Mouse (Mus musculus) MEL-GATA-1-ER (cell line): ENCODE results near the gene Aaas.

Experiments used
- DNase-seq: peaks from one replicate; pipeline ENCODE4 v3.0.0-alpha.2; 2012; ENCODE audit warnings: low read depth; ENCODE audit errors: extremely low read depth

The Aaas gene

DNA sequence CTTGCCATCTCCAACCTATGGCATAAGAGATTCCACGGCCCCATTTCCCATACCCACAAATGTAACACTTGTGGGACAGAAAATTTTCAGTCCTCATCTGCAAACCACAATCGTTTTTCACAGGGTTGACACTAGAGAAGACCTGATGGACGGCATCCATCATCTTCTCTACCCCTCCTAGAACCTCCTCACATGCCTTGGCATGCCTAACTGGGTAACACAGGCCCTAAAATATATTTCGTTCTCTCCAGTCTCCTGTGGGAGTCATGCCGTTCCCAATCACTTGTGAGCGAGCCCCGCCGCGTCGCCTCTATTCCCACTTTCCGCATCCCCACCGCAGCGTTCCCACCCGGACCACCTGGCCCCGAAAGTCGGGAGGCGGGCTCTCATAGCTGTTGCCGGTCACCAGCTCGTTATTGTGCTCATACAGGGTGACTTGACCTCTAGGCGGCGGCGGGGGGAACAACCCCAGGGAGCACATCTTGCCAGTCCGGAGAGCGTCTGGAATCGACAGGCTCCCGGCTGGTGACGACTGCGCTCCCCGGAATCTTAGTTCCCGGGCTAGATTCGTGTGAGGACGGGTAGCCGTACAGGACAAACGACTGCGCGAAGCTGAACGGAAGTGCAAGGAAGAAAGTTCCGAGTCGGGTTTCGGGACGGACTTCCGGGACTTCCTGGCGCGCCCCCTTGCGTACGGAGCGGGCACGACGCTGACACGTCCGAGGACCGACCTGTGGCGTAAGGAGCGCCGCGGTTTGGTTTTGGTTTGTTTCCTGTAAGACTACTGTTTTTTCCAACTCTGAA, at the start of gene Aaas:
Gene Aaas (minus strand): TSS at position 634 of the 804 bp plus-strand sequence.
- DNase-seq: peak; percentile 97

DNA sequence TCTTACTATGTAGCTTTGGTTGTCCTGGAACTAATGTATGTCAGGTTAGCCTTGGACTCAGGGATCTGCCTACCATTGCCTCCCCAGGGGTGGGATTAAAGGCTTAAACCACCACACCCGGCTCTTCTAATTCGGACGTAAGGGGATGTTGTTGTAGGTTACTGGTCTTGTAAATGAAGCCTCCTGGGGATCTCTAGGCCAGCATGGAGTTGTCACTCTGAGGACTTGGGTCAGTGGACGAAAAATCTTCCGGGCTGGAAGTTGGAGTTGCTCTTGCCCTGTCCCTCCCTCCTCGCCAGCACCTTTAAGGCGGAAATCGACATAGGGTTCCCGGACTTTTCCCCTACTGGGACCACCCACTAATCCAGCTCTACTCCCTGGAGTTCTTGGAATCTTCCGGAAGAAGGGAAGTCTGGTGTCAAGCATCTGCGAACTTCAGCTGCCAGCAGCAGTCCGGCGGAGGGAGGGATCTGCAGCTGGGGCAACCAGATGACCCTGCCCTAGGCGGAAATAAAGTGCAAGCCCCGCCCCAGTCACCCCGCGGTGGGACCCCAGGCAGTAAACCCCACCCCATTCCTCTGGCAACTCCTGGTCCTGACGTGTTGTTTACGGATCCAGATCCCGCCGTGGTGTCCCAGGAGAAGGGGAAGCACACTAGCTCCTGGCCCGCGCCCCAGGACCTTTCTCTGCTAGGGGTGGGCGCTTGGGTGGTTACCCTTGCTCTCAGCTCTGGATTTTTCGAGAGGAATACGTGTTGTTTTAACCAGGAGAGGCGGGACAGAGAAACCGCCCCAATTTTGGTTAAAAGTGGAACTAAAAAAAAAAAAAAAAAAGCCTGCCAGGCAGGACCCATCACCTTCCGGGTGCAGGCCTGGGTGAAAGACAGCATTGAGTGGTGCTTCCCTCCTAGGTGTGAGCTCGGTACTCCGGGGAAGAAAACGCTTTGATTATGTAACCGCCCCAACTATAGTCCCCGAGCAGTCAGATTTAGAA, 49.0 kb upstream of the Aaas start:
- peak; percentile 69 for DNase-seq

DNA sequence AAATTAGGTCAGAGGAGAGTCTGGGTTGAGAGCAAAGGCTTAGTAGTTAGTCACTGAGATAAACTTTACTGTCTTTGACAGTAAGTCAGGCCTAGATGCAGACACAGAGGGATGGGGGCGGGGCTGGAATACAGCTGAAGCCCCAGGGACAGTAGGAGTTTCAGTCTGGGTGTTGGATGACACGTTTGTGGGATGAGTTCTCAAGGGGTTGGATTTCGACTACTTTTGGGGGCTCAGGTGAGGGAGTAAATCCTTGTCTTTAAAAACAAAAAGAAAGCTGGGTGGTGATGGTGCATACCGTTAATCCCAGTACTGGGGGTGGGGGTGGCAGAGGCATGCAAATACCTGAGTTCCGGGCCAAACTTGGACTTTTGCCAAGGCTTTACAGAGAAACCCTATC, 48.1 kb upstream of the Aaas start:
- no peak for DNase-seq

DNA sequence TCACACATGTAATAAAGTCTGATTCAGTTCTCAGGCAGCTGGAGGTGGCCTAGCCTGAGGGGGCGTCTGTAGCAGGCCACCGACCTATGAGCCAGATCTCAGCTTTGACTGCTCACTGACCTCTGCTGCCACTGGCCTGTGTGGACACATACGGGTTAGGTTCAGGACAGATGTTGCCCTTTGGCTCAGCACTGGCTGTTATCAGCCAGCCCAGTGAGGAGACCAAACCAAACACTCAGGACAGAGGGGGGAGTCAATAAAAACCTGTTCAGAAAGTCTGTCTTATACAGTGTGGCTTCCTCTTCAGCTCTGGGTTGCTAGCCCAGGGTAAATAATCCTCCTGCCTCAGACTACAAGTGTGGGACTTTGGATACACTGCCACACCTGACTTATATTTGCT, 44.5 kb upstream of the Aaas start:
- DNase-seq: no peak

DNA sequence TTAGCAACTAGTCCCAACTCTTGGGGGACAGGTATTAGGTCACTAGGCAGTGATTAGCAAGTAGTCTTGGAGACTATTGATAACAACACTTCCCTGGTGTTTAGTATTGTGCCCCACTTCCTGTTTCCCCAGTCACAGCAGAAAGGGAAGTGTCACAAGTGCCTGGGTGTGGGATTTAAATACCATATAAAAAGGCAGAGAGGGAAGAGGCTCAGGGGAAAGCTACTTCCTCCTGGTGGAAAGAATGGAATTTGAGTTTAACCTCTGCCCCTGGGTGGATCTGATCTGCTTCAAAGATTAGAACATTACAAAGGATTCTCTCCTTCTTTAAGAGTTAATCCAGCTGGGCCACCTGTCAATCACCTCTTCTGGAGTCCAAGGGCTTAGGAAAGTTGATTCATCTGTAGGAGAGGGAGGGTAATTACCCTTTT, 43.0 kb upstream of the Aaas start:
- DNase-seq: peak; percentile 88

DNA sequence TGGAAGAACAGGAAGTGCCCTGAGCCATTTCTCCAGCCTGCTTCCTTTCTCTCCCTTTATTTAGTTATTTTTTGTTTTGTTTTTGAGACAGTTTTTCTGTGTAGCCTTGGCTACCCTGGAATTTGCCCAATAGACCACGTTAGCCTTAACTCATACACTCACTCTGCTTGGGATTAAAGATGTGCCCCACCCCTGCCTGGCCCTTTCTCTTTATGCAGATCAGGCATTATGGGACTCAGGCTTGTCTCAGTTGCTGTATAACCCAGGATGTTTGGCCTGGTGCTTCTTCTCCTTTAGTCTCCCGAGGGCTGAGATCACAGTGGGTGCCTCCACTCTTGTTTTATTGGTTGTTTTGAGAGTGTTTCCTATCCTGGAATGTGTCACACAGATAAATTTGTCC, 41.9 kb upstream of the Aaas start:
- DNase-seq: no peak

DNA sequence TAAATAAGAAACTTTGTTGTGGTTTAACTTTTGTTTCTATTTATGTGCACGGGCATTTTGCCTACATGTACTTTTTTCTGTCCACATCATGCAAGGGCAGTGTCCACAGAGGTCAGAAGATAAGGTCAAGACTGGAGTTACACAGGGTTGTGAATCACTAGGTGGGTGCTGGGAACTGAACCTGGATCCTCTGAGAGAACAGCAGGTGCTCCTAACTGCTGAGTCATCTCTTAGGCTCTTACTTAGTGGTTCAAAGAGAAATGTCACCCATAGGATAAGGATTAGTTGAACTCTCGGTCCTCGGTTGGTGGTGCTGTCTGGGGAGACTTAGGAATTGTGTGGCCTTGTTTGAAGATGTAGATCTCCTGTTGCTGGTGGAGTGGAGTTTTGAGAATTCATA, 38.4 kb upstream of the Aaas start:
- no peak for DNase-seq

DNA sequence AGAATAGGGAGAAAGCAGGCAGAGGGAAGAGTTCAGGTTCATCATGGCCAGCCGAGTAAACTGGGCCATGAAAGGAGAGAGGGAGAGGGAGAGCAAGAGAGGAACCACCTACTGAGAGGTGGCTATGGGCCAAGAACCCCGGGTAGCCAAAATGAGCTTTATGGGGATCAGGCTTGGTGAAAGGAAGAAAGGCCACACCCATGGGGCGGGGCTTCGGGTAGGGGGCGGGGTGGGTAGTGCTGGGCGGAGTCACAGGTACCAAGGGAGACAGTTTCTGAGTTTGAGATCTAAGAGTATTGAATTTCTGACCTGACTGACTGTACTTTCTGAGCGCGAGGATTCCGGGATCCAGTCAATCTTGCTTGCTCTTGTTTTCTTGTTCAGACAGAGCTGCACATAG, 36.1 kb upstream of the Aaas start:
- peak; percentile 68 for DNase-seq

DNA sequence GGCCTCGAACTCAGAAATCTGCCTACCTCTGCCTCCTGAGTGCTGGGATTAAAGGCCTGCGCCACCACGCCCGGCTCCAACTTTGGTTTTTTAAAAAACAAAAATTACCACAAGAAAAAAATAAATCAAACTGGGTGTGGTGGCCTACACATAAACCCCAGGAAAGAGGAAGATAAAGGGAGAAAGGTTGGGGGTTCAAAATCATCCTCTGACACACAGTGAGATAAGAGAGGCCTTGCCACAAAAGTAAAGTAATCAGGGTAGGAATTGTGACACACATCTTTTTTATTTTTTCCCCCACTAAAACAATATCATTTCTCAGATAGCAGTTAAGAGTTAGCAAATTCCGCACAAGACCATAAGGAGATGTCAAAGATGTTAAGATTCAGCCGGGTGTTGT, 33.1 kb upstream of the Aaas start:
- DNase-seq: no peak

DNA sequence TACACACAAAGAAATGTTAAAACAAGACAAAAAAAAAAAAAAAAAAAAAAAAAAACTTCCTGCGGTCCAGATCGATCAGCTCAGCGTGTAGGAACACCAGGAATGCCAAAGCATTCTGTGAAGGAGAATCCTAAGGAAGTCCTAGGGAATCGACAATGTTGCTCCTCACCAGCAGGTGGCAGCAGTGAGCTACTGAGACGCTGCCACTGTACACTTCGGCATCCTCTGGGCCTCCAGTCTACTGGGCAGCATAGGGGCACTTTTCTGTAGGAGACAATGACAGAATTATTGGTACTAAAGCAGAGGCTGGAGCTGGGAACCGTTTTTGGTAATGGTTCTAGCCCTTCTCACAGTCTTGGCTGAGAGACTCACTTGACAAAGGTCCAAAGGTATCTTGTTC, 31.0 kb upstream of the Aaas start:
- DNase-seq: no peak

DNA sequence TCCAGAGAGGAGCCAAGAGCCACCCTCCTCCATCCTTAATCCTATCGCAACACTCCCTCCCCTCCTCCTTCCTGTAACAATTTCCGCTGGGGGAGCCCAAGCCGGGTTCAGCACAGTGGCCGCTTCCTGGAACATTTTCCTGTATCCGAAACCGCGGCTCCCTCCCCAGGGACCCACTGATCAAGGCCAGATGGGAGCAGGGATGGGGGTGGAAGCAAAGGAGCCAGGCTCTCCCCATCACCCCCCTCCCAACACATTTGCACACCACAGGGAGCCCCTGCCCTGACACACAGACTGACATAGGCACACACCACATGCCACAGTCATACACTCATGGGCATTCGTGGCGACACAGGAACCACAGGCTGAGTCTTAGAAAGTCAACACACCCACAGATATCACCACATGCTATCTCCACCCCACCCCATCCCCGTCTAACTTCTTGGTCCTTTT, 27.3 kb upstream of the Aaas start:
- DNase-seq: no peak

DNA sequence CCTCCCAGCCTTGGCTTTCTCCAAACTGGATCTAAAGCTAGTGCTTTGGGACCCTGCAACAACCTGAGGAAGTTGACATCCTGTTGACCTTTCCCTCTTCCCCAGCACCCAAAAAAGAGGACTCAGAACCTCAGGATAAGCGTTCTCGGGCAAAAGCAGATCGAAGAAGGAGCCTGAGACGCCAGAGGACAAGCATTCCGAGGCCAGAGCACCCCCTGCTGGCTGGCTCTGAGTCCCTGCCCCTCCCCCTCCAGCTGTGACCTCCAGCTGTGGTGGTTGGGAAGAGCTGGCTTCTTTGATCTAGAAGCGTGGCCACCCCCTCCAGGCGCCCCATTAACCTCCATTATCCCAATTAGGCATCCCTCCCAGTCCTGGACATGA, 26.6 kb upstream of the Aaas start:
- DNase-seq: no peak

DNA sequence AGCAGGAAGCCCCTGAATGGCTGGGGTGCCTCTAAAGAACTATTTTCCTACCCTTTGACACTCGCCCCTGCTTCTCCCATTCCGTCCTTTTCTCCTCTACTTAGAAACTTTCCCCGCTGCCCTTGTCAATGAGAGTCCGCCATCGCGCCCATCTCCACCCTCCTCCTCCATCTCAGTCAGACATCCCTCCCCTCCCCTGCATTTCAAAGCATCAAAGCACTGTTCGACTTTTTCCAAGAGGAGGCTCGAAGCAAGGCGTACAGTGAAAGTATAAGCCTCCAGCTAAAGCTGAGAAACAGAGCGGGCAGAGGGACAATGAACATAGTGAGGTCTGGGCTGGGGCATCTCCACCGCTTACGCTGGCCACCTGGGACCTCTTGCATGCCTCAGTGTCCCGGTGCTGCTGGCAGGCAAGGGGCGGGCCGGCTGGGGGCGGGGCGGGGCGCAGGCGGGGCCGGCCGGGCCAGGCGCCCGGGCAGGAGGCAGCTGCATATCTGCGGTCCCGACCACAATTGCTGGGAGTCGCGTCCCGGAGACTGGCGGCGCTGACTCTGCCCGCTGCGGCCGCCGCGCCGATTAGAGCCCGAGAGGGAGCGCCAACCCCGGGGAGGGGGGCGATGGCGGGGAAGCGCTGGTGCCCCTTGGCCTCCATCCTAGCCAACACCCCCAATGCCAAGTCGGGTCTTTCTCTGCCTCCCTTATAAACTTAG, 26.0 kb upstream of the Aaas start:
- DNase-seq: no peak

DNA sequence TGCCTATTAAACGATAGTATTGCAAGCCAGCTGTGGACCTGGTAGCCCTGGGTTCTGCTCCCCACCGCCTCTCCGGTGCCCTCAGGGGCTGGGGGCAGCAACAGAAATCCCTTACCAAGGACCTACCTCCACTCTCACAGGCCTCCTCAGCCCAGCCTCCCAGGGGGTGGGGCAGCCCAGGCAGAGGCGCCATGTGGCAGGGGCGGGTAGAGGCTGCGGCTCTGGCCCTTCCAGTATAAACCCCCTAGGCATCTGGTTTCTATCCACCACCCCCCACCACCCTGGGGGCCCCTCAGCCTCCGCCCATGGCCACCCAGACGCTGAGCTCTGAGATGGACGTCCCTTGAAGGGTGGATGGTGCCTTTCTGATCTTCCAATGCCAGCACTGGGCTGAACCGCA, 20.2 kb upstream of the Aaas start:
- DNase-seq: no peak

DNA sequence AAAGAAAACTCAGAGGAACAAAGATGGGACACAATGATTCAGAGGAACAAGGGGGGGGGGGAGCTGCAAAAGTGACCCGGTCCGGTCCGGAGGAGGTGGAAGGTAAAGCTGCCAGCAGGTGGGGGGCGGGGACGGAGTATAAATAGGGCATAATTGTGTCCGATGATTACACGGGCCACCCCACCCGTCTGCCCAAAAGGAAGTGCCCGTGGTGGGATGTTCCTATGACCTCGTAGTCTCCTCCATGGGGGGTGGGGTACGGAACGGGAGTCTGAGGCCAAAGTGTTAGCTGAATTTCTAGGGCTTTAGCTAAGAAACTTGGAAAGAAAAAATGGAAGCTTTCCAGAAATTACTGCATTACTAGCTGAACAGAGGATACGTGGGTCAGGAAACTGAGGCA, 19.4 kb upstream of the Aaas start:
- no peak for DNase-seq

DNA sequence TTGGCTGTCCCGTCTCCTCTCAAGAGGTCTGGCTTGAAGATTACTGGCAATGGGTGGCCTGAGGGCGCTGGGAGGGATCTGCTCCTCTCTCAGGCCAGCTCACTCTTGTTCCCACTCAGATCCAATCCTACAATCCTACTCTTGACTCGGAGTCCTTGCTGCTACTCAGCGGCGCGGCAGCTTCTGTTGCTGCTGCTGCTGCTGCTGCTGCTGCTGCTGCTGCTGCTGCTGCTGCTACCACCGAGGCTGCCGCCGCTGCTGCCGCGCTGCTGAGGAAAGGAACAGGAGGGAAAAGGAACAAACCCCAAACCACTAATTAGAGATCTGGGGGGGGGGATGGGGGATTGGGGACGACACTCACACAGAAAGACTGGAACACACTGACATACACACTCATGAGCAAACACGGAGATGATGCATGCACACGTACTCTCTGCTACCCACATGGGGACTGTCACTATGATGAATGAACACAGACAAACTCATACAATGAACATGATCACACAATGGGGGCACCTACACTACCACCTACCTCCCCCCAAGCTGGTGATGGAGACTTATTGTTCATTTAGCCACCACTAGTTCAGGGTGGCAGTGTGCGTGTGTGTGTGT, 16.3 kb upstream of the Aaas start, which contains the start of gene Sp7:
Gene Sp7 (minus strand): TSS at position 450 of the 612 bp plus-strand sequence.
- no peak for DNase-seq

DNA sequence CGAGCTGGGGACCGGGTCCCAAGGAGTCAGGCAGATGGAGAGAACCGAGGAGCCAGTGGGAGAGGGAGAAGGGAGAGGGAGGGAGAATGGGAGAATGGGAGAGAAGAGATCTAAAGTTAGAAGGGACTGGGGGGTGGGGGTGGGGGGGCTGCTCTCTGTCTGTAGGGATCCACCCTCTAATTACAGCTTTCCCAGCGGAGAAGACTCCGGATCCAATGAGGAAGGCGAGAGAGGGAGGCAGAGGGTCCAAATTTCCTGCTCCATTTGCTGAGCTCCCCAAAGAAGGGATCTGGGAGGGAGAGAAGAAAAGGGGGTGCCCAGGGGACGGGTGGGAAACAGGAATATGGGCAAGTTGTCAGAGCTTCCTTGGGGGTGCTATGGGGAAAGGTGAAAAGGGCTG, 15.7 kb upstream of the Aaas start:
- DNase-seq: no peak

DNA sequence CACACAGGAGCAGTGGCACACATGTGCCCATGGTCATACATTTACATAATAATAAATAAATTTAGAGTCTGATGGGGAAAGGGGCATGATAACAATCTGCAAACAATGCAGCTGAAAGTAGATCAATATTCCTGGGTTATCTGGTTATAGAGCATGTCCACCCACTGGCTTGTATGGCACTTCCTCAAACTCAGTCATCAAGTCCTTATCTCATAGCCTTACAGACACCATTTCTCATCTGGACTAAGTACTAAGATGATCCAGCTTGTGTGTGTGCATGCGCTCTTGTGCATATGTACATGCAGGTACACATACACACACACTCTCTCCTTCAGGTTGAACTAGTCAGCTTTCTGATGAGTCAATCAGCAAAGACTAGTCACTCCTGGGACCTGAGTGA, 14.1 kb upstream of the Aaas start:
- no peak for DNase-seq

DNA sequence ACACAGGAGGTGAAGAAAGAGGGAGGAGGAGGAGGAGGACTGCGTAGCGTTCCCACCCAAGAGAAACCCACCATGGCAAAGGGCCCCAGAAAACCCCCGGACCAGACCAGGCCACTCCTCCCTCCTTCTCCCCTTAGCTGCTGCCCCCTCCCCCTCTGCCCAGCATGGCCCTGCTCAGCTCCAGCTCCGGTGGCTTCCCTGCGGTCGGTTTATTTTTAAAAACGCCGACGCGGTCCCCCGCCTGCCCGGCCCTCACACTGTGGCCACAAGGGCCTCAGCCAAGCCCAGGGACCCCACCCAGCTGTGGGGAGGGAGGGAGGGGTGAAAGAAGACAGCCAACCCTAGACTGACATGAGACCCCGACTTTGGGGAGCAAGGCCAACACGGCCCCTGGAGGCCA, 12.1 kb upstream of the Aaas start:
- no peak for DNase-seq

DNA sequence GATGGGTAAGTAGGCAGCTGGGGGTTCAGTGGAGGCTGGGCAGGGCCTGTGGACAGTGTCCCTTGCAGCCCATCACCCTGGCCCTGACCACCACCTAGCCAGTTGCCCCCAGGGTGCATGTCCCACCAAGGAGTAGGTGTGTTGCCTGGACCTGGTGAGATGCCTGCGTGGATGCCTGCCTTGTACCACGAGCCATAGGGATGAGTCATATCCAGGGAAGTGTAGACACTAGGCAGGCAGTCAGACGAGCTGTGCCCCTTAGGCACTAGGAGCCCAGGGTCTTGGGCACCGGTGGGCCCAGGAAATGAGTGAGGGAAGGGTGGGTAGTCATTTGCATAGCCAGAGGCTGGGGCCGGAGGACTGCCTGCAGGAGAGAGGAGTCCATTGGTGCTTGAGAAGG, 8.3 kb upstream of the Aaas start:
- no peak for DNase-seq

DNA sequence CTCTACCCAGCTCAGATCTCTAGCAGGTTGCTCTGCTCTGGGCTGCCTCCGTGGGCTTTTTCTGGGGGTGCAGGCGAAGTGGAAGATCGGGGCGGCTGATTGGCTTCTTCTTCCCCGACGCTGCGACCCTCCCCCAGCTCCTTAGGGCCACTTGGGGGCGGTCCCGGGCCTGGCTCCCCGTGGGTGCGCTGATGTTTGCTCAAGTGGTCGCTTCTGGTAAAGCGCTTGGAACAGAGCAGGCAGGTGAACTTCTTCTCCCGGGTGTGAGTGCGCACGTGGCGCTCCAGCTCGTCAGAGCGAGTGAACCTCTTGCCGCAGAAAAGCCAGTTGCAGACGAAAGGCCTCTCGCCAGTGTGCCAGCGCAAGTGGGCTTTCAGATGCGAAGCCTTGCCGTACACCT, 7.6 kb upstream of the Aaas start:
- DNase-seq: no peak
